Mouse (Mus musculus) 3T3-L1 (cell line): ENCODE results near the gene Rps27l.

Experiments
- DNase-seq: peaks from one replicate; pipeline ENCODE4 v3.0.0-alpha.2; 2015; ENCODE audit warnings: low read depth, low spot score

The Rps27l gene

DNA sequence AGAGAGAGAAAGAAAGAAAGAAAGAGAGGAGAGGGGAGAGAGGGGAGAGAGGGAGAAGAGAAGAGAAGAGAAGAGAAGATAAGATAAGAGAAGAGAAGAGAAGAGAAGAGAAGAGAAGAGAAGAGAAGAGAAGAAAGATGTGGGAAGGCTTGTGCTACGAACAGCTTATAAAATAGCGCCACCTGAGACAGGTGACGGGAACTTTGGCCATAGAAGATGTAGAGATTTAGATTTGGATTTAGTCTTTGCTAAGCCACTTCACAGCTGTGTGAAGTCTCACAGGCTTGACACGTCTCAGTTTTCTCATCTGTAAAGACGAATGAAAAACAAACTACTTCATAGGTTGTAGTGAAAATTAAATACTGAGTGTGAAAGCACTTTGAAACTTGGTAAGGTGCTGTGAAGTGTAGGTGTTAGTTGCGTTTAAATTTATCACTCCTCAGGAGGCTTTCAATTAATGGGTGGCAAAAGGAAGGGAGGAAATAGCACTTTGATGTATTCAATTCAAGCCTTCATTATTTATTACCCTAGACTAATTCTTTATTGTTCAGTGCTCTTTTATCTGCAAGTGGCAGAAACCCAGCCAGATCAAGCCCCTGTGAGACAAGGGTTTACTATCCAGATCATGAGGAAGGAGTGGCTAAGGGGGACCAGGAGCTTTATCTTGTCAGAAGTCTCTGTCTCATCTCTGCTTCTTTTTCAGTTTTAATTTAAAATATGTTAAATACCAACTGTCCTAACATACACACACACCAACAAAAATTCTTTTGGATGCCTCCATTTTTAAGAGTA is 25.2 kb upstream of the Rps27l start:
- peak; percentile 15 for DNase-seq

DNA sequence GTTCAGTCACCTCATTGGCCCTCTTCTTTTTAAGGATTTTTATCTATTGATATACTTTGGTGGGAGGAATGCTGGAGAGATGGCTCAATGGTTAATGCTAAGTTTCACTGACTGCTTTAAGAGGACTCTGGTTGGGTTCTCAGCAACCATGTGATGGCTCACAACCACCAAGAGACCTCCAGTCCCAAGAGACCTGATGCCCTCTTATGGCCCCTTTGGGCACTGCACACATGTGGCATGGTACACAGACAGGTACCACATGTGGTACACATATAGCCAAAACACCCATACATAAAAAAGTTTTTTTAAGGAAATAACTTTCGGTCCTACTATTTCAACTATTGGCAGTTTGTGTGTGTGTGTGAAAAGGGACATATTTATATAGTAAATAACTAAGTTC is 23.8 kb upstream of the Rps27l start:
- DNase-seq = peak; percentile 12

- no peak for DNase-seq
Measured at GRCm38 (mm10) chr9:66925853-66926252, 20.0 kb upstream of the Rps27l start.

DNA sequence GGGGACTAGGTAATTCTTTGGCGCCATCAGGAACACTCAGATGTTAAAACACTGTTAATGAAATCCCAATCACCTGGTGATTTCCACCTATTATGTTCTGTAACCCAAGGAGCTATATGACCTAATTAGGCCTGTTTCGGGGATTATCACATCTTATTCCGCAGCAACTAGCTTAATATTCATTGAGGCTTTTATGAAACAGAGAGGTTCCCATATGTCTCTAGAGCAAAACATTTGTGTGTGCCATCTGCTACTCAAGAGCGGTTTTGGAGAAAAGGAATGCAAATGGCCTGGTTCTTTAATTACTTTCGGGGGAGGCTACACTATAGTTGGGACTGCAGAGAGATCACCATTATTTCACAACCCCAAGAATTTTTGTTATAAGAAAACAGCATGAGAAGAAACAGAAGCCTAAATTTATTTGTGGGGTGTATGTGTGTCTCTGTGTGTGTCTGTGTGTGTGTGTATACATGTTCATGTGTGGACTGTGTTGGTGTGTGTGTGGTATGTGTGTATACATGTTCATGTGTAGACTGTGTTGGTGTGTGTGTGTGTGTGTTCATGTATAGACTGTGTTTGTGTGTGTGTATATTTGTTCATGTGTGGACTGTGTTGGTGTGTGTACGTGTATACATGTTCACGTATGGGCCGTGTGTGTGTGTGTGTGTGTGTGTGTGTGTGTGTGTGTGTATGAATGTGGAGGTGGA is 18.0 kb upstream of the Rps27l start:
- no peak for DNase-seq

DNA sequence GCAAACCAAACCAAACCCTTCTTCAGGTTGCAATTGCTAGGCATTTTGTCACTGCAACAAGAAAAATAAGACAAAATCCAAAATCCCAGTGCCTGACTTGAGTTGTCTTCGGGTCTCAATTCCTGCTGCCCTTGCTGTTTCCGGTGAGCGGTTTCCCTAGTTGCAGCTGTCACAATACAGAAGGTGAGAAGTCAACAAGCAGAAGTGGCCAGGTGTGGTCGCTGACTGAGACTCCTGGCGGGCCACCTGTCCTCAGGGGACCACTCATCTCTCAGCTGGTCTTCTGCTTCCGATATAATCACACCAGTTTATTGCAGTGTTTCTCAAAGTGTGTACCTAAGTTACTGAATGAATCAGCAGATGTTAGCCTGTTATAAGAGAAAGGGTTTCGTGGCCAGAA is 15.5 kb upstream of the Rps27l start:
- DNase-seq = no peak

- no peak for DNase-seq
Measured at GRCm38 (mm10) chr9:66933869-66934808, 11.7 kb upstream of the Rps27l start.

GRCm38 (mm10) chr9:66937507-66937906 is 8.4 kb upstream of the Rps27l start:
- no peak for DNase-seq

DNA sequence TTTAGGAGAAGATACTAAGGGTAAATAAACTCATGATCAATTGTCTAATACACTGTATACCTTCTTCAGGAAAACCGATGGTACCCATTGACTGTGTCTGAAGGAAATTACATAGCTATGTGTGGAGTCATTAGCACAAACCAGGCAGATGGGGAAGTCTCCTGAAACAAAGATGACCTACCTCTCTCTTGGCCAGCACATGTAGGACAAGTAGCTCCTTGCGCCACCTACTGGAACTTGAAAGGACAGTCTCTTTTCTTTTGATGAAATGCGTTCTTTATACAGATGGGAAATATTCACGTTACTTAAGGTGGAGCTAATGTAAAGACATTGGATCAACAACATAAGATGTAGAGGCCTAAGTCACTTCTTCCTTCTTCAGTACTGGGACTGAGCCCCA is 7.0 kb upstream of the Rps27l start:
- peak; percentile 88 for DNase-seq

GRCm38 (mm10) chr9:66945161-66945560 is 725 bp upstream of the Rps27l start:
- DNase-seq = no peak

- DNase-seq = no peak
Measured at GRCm38 (mm10) chr9:66948536-66948935, 2.6 kb downstream of the Rps27l start.

DNA sequence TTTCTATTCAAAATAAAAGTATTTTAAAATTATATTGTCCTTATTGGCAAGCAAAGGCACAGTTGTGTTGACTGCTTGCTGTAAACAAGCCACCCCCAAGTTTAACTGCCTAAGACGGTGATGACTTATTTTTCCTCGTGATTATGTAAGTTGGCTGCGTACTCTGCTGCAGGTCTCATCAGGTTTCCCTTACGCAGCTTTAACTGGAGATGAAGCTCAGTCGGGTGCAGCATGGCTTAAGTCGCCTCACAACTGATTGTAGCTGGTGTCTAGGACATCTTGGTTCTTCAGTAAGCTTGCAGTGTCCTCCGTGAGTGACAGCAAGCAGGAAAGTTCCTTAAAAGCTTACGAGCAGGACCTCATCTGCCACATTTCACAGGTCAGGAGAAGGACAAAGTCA is 6.4 kb downstream of the Rps27l start:
- DNase-seq = no peak

DNA sequence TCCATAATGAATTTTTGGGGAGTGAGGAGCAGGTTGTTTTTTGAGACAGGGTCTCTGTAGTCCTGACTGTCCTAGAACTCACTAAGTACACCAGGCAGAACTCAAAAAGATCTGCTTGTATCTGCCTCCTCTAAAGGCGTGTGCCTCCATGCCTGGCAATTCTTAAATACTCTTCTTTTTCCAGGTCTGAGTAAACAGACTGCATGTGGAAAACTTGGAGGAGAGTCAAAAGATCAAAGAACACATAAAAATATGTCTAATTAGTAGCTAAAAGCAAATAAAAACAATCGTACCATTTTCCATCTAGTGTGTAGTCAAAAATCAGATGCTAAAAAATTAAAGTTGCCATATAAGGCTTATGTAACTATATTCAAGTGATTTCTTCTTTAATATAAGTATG is 7.0 kb downstream of the Rps27l start:
- no peak for DNase-seq

- DNase-seq = no peak
Measured at GRCm38 (mm10) chr9:66957451-66957850, 11.6 kb downstream of the Rps27l start.

GRCm38 (mm10) chr9:66961478-66961877 is 15.6 kb downstream of the Rps27l start:
- DNase-seq = no peak

DNA sequence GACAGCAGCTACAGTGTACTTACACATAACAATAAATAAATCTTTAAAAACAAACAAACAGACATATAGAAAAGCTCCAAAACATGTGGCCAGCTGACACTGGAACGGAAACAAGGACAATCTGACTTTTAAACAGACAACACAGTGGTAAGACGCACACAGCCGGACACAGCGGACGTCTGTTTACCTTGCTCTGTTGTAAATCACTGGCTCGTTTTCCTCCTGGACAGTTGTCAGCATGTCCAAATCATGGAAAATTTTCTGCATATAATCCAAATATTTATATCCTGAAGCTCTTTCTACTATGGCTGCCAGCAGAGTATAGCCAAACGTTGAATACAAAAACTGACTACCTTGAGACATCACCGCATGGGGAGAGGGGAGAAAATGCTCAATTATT is 21.6 kb downstream of the Rps27l start:
- no peak for DNase-seq

- no peak for DNase-seq
Measured at GRCm38 (mm10) chr9:66971116-66971515, 25.2 kb downstream of the Rps27l start.

- peak; percentile 75 for DNase-seq
Measured at GRCm38 (mm10) chr9:66974721-66975225, 28.9 kb downstream of the Rps27l start.

GRCm38 (mm10) chr9:66975239-66975645 is 29.4 kb downstream of the Rps27l start, which contains the start of gene Lactb:
Lactb (minus strand) TSS chr9:66975484.
- DNase-seq = peak; percentile 91

DNA sequence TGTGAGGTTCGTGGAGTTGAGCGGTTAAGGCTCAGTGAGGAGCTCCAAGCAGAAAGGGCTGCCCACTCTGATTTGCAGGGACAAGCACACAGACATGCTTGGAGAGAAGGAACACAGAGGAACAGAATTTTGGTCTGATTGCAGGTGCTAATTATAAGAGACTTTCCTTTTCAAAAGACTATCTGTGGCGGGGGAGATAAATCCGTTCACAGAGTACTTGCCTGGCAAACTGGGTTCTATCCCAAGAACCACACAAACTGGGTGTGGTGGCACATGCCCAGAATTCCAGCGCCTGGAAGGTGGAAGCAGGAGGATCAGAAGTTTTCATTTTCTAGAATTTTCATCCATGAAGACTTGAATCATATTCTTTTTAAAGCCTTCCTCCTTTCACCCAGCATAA is 31.2 kb downstream of the Rps27l start:
- no peak for DNase-seq

- DNase-seq = no peak
Measured at GRCm38 (mm10) chr9:66977982-66978381, 32.1 kb downstream of the Rps27l start.

DNA sequence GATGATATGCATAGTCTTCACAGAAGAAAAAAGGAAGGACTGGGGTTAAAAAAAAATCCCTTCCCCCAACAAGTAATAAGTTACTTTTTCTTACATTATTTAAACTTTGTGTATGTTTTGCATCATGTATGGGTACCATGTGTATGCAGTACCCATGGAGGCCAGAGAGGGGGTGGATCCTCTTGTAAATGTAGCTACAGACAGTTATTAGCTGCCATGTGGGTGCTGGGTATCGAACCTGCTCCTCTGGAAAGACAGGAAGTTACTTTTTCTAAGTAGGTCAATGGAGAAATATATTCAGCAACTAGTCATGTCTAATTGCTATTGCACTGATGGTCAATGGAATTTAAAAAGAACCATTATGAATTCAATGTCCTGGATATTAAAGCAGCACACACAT is 32.6 kb downstream of the Rps27l start:
- DNase-seq = peak; percentile 31

- peak; percentile 82 for DNase-seq
Measured at GRCm38 (mm10) chr9:66980458-66980857, 34.6 kb downstream of the Rps27l start.
